Mouse (Mus musculus): ENCODE measurements at regions not wholly inside any gene's neighbourhood (a gene's known extent, or its start where the extent isn't known, plus 50 kb on each side); places are given as distances from the start of the nearest gene placed in this dataset.

GRCm38 (mm10) chr5:58751777-58752176 lies 1034.0 kb downstream of the Pcdh7 start:
- Histone ChIP-seq H3K36me3 (ENCODE audit: control insufficient read depth, insufficient read depth, low read length) (no peaks in the 10 kb centered on the region), H3K9me3 (ENCODE audit: control insufficient read depth, low read length) (no peaks in the 10 kb centered on the region), H3K9ac (ENCODE audit: low read length) (no peak overlapping the region), H3K4me3 (ENCODE audit: low read depth, low read length) (no peak overlapping the region), H3K27ac (ENCODE audit: low read depth) (no peak overlapping the region), H3K4me2 (ENCODE audit: low read length) (no peak overlapping the region), H3K4me1 (replicated peaks; ENCODE audit: control insufficient read depth, insufficient read depth, low read length) (no peaks in the 10 kb centered on the region), H3K27me3 (replicated peaks; ENCODE audit: control insufficient read depth, insufficient read depth, low read length) (no peaks in the 10 kb centered on the region)
- no peak for ATAC-seq (replicated peaks; ENCODE audit: low FRiP score, low TSS enrichment, low read depth)
- WGBS = 84% methylated on average over 6 of the region's 6 CpGs
- no peak for DNase-seq (ENCODE audit: low spot score)
